Comparison of ENCODE assay signal across 27 mouse cellular contexts in the genomic region with DNA sequence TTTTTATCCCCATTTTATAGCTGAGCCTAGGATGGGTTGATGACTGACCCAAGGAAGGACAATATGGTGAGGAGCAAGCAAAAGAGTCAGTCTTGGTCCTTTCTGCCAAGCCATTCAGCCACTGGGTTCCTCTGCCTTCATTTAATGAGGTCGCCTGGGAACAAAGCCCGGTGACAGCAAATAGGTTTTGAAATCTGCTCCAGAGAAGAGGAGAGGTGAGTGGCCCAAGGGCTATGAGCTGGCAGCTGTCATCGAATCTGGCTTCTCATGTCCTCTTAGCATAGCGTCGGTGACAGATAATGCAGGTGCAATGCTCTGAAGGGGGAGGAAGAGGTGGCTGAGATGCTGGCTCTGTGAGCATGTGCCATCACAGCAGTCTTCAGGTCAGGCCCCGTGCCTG. TPM values are rescaled to one million over a fixed set of nuclear protein-coding genes. Genes with fewer than 3 reads are reported as not detected.
"Had no signal": no experiment of that assay in that cellular context is flagged by ENCODE, and none has a peak within 500 bp of the region (broad histone marks: within the 10 kb centered on the region; RNA-seq: fewer than 3 reads in every experiment).

No protein-coding gene starts in this region.

- DNase-seq: gastrocnemius, postnatal 14 days; gastrocnemius, postnatal 36 days; heart, adult 18-20 months; heart, postnatal 10 days; heart, postnatal 4 days; kidney, adult 18-20 months; kidney, adult 8-10 months; kidney, postnatal 10 days; kidney, postnatal 25 days; kidney, postnatal 4 days; layer of hippocampus, adult 9-11 months; layer of hippocampus, postnatal 36 days; left cerebral cortex, postnatal 4 days had no signal

- ATAC-seq: hindbrain, embryonic 16.5 days; inflammation-experienced regulatory T-cells, adult 6 months; intestine, embryonic 15.5 days; intestine, postnatal 0 days; liver, embryonic 12.5 days had no signal

RNA-seq across cellular contexts. Expression of a gene that starts 58.1 kb away (rescaled TPM):
- total RNA-seq: gastrocnemius, adult 18-20 months; gastrocnemius, adult 8-10 months; gastrocnemius, postnatal 14 days; gastrocnemius, postnatal 36 days; granulocyte monocyte progenitor cell, adult 5-6 weeks; heart, adult 18-20 months; heart, adult 8-10 months; heart, postnatal 10 days; heart, postnatal 25 days; heart, postnatal 4 days; liver, adult 2 months had no signal
- polyA plus RNA-seq: heart, embryonic 10.5 days; hindbrain, embryonic 12.5 days; inflammation-experienced regulatory T-cells, adult 6 months; intestine, embryonic 15.5 days; intestine, postnatal 0 days; liver, adult 2 months; liver, embryonic 12.5 days; liver, embryonic 14.5 days had no signal
